Mouse (Mus musculus): ENCODE measurements at regions not wholly inside any gene's neighbourhood (a gene's known extent, or its start where the extent isn't known, plus 50 kb on each side); places are given as distances from the start of the nearest gene placed in this dataset.

GRCm38 (mm10) chr16:70006863-70007262 is 143.3 kb upstream of the Speer2 start:
- TF ChIP-seq CTCF (IDR thresholded peaks at IDR 0.05; ENCODE audit: borderline replicate concordance, extremely low read depth, insufficient read depth, insufficient read length) (no peak), POLR2A (IDR thresholded peaks at IDR 0.05; ENCODE audit: borderline replicate concordance, extremely low read depth, insufficient read depth, insufficient read length, poor library complexity, severe bottlenecking) (no peak)

Measured in brain, embryonic 14.5 days (tissue).